Mouse (Mus musculus): ENCODE measurements around the gene Tdp2.

Gene Tdp2

DNA sequence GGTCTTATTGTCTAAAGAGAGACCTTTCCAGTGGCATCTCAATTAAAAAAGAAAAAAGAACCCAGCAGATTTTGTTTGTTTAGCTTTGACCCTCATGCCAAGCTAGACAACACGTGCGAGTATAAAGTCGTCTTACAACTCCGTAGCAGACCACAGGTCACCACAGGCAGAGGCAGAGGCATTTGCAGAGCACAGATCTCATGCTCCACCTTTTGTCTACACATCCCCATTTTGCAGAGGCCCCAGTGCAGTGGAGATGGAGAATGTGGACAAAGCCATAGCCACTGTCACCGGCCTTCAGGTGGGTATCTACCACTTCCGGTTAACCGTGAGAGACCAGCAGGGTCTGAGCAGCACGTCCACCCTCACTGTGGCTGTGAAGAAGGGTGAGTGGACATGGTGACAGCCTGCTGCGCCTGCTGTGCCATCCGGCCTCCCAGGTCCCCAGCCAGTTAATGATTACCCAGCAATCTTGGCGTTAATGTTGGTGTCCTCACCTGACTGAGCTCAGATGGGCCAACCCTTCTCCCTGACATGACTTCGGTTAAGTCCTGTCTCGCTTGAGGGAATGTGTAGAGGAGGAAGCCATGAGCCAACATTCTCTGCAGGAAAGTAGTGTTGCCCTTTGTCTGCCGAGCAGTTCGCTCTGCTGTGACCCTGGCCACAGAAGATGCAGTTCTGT lies 48.0 kb downstream of the Tdp2 start:
- DNase-seq (ENCODE audit: low spot score in 2 of 2), result no peak

GRCm38 (mm10) chr13:24880208-24880607 lies 48.7 kb downstream of the Tdp2 start:
- DNase-seq (ENCODE audit: low spot score in 2 of 2), result no peak

DNA sequence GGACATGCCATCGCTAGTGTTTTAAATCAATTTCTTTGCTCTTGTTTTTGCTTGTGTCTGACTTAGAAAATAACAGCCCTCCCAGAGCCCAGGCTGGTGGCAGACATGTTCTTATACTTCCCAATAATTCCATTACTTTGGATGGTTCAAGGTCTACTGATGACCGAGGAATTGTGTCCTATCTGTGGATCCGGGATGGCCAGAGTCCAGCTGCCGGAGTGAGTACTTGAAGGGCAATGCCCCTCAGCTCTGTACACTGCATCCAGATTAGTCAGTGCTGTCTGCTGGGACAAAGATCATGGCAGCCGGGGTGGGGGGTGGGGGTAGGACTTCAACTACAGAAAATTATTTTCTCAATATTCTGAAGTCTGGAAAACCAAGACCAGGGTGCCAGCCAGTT lies 49.2 kb downstream of the Tdp2 start:
- no peak for DNase-seq (ENCODE audit: low spot score in 2 of 2)

- no peak for DNase-seq (ENCODE audit: low spot score in 2 of 2)
These were observed 50.9 kb downstream of the Tdp2 start for GRCm38 (mm10) chr13:24882411-24882810.

GRCm38 (mm10) chr13:24889554-24889953 lies 58.1 kb downstream of the Tdp2 start:
- DNase-seq (ENCODE audit: low spot score in 2 of 2), result no peak
